Mouse (Mus musculus) granulocyte monocyte progenitor cell, adult 5-6 weeks (primary cell): ENCODE measurements around the gene Scd2. TPM values are rescaled to one million over a fixed set of nuclear protein-coding genes. Genes with fewer than 3 reads are reported as not detected.
"Not testable (repeated sequence)": the region's sequence is repeated elsewhere in the genome, so short reads cannot be mapped to it uniquely, and the experiment has no call there.

ENCODE experiments used
- ATAC-seq: replicated peaks from 2 replicates; pipeline ENCODE4 v1.8.0; 2016; ENCODE audit warnings: mild to moderate bottlenecking, moderate TSS enrichment, inconsistent platforms; ENCODE audit not compliant: poor library complexity, severe bottlenecking
- total RNA-seq, 2 experiments: library from RNA; stranded (forward) in 1 of 2; stranded (reverse) in 1 of 2; fragments of 200-712, 200-1000 nt in 1 of 2; fragments of >200 nt in 1 of 2; fragmentation: Nextera tagmentation in 1 of 2; gene quantifications; 2 replicates each; pipeline ENCODE4 v1.2.3; 2014 to 2017

The Scd2 gene
- total RNA-seq, 2 experiments from 2014 or later: 91.6 to 108 TPM

- ATAC-seq: no peak
Observed at GRCm38 (mm10) chr19:44309351-44310154, 16.1 kb downstream of the Scd2 start.

GRCm38 (mm10) chr19:44310155-44310575 is 16.7 kb downstream of the Scd2 start:
- not testable (repeated sequence) for ATAC-seq

DNA sequence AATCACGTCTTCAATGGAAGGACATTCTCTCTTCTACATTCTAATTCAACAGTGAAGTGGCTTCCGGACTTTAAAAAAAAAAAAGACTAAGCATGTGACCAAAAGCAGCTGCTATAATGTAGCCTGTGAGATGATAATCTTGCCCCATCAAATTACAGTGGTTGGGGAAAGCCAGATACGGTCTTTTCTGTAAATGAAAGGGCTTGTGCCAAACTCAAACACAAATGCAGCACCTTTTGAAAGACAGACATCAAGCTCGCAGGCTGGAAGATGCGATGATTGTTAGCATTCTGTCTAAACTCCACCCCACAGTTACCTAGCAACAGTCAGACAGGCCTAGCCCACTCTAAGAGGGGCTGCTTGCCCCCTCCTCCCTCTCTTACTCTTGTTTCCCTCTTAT is 17.3 kb downstream of the Scd2 start:
- no peak for ATAC-seq

- ATAC-seq: no peak
Observed at GRCm38 (mm10) chr19:44311306-44312006, 18.0 kb downstream of the Scd2 start.

DNA sequence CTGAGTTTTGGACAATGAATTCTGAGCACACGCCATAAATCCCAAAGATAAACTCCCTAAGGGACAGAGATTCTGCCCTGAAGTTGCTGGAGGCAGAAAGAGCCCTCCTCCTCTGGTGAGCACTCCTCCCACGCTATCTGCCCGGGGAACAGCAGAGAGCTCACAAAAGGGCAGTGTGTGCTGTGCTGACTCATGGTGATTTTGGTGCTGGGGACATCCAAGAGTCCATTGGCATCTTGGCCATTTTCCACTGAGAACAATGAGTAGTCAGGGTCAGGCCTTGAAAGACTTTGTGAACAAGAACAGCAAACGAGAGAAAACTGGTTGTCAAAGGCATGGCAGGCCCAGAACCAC is 18.5 kb downstream of the Scd2 start:
- no peak for ATAC-seq

- ATAC-seq: no peak
Observed at GRCm38 (mm10) chr19:44313066-44313465, 19.6 kb downstream of the Scd2 start.

DNA sequence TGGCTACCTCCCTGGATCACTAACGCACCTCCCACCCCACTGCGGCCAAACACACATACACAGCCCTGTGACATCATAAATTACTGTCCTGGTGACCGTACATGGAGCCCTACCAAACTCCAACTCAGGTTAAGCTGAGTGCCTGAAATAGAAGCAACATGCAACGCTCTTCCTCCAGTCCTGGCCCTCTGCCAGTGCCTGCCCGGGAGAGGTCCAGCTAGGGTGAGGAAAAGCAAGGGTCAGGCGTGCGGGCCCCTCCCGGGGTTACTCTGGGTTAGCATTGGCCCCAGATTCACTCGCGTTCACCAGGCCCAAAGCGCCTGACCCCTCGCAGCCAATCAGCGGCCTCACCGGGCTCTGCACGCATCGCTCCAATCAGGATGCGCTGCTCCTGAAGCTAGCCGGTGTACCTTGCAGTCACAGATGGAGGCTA is 20.9 kb downstream of the Scd2 start:
- ATAC-seq: peak; percentile 96

- ATAC-seq: peak; percentile 48
Observed at GRCm38 (mm10) chr19:44314871-44315414, 21.5 kb downstream of the Scd2 start.

- ATAC-seq: no peak
Observed at GRCm38 (mm10) chr19:44316752-44317315, 23.4 kb downstream of the Scd2 start.

- no peak for ATAC-seq
Observed at GRCm38 (mm10) chr19:44317391-44317790, 23.9 kb downstream of the Scd2 start.

GRCm38 (mm10) chr19:44318545-44318944 is 25.1 kb downstream of the Scd2 start:
- ATAC-seq: no peak

DNA sequence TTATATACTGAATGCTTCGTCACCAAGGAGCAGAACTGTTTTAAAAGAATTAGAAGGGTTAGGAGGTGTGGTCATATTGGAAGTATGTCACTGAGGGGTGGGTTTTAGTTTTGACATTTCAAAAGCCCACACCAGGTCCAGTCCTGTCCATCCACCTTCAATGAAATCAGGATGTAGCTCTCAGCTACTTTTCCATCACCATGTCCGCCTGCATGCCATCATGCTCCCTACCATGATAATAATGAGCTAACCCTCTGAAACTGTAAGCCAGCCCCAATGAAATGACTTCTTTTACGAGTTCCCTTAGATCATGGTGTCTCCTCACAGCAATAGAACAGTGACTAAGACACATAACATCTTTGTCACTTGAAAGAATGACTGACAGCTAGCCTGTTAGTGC is 26.8 kb downstream of the Scd2 start:
- no peak for ATAC-seq

GRCm38 (mm10) chr19:44321201-44321600 is 27.7 kb downstream of the Scd2 start:
- no peak for ATAC-seq

GRCm38 (mm10) chr19:44321631-44322030 is 28.2 kb downstream of the Scd2 start:
- no peak for ATAC-seq

- no peak for ATAC-seq
Observed at GRCm38 (mm10) chr19:44329566-44329965, 36.1 kb downstream of the Scd2 start.

GRCm38 (mm10) chr19:44331128-44331527 is 37.7 kb downstream of the Scd2 start:
- ATAC-seq: not testable (repeated sequence)

GRCm38 (mm10) chr19:44331911-44332310 is 38.4 kb downstream of the Scd2 start:
- peak; percentile 52 for ATAC-seq

GRCm38 (mm10) chr19:44332326-44332725 is 38.9 kb downstream of the Scd2 start:
- peak; percentile 30; the same call in 1 of the 2 replicates for ATAC-seq

DNA sequence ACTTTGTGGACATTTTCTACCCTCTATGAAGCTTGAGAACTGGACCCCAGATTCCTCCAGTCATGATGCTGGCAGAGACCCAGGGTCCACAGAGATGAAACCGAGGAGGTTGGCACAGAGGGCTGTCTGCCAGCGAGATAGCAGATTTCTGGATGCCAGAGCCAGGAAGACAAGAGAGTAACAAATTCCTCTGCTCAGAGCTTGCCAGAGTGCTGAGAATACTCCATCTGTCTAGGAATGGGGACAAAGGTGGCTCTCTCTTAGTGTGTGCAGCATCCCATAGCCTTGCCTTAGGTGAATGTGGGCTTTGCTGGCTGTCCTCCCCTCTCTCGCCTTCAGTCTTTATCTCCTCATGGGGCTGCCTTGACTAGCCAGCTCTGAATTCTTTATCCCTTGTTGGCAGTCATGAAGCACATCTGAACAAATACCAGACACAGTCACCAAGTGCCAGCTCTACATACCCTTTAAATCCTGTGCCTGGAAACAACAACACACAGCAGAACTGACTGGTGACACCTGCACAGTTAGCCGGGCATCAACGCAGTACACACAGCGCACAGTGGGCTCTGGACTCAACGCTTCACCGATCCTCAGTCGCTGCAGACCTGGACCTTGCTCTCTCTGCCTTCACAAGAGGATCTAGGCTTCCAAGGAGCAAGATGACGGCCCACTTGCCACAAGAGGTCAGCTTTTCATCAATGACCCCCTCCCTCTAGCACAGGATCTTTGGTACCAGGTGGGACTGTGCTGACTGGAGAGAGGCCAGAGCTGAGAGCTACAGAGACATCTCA is 39.6 kb downstream of the Scd2 start, which contains the start of gene Scd4:
TSS of gene Scd4 (plus strand) at position 260 of the 791 bp plus-strand sequence.
- no peak for ATAC-seq

GRCm38 (mm10) chr19:44333991-44334390 is 40.5 kb downstream of the Scd2 start:
- ATAC-seq: no peak
